Mouse (Mus musculus): ENCODE measurements at regions not wholly inside any gene's neighbourhood (a gene's known extent, or its start where the extent isn't known, plus 50 kb on each side); places are given as distances from the start of the nearest gene placed in this dataset.

DNA sequence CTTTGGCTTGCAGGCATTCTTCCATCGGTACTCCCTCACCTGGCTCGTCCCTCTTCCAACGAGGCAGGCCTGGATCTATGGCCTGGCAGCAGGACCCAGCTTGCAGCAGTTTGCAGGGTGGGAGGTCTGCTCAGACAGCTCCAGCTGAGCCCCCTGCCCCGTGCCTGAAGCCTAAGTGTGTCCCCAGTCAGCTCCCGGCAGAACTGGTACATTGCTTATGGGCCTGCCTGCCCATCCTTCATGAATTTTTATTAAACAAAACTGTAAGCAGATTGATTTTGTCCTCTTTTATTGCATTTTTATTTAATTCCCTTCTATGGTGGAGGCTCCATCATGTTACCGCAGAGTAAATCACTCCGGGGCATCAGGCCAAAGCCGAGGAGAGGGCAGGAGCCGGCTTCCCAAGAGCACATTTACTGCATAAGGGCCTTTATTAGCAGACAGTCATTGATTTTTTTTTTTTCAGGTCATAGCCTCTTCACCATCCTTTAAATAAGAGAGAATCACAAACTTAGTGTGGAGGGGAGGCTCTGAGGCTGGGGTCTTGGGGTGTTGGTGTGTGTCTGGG lies 269.9 kb downstream of the Dhx35 start:
- TF ChIP-seq CTCF (IDR thresholded peaks at IDR 0.05; ENCODE audit: low read depth, low read length) (no peak), POLR2A (IDR thresholded peaks at IDR 0.05; ENCODE audit: insufficient read depth, low read length) (no peak)

Measured in ES-Bruce4 (cell line).